Mouse (Mus musculus) small intestine, adult 2 months (tissue): ENCODE results near the gene Gm44965. TPM values are rescaled to one million over a fixed set of nuclear protein-coding genes. Genes with fewer than 3 reads are reported as not detected.

Source experiments
- H3K27ac ChIP-seq: fragments of 200-500 bp; 2 replicates; pipeline ENCODE4 v1.5.1; 2012; ENCODE audit warnings: low read depth, low read length, control low read depth, inconsistent platforms; ENCODE audit not compliant: insufficient read depth
- H3K27me3 ChIP-seq: fragments of 200-500 bp; 2 replicates; pipeline ENCODE4 v1.6.1; 2012; ENCODE audit warnings: mild to moderate bottlenecking, moderate library complexity, low read length, inconsistent platforms; ENCODE audit not compliant: control insufficient read depth, insufficient read depth
- H3K36me3 ChIP-seq: fragments of 200-500 bp; 2 replicates; pipeline ENCODE4 v1.6.1; 2012; ENCODE audit warnings: mild to moderate bottlenecking, low read length, control low read depth, inconsistent platforms; ENCODE audit not compliant: control insufficient read depth, insufficient read depth
- H3K4me1 ChIP-seq: fragments of 200-500 bp; 2 replicates; pipeline ENCODE4 v1.6.1; 2012; ENCODE audit warnings: low read length, inconsistent platforms, mixed read lengths; ENCODE audit not compliant: control insufficient read depth, insufficient read depth, insufficient read length
- H3K4me3 ChIP-seq: fragments of 200-500 bp; 2 replicates; pipeline ENCODE4 v1.5.1; 2012; ENCODE audit warnings: low read depth, mild to moderate bottlenecking, control low read depth, inconsistent platforms, low read length, moderate library complexity
- CTCF ChIP-seq: fragments of 200-500 bp; IDR thresholded peaks from 2 replicates; pipeline ENCODE4 v1.5.1; 2012; ENCODE audit warnings: low read depth, mild to moderate bottlenecking, control low read depth, inconsistent platforms, low read length, moderate library complexity, mixed read lengths; ENCODE audit not compliant: insufficient replicate concordance, insufficient read length; ENCODE audit errors: extremely low read depth
- POLR2A ChIP-seq: fragments of 200-500 bp; IDR thresholded peaks from 2 replicates; pipeline ENCODE4 v1.6.1; 2012; ENCODE audit warnings: low read depth, mild to moderate bottlenecking, control low read depth, inconsistent platforms, low read length, moderate library complexity
- WGBS: fragments of 180-500 bp; shearing (Covaris S2); methylation state at CpG from one replicate; pipeline ENCODE4 v1.1.7; 2018; 5-methylcytosine and 5-hydroxymethylcytosine counted together
- polyA plus RNA-seq: library from polyadenylated mRNA; depleted of rRNA; stranded (reverse); fragments of >200 nt; gene quantifications from 2 replicates; pipeline ENCODE4 v1.2.3, GENCODE M21; 2012

Gene Gm44965
- polyA plus RNA-seq, 1 experiment = not detected

DNA sequence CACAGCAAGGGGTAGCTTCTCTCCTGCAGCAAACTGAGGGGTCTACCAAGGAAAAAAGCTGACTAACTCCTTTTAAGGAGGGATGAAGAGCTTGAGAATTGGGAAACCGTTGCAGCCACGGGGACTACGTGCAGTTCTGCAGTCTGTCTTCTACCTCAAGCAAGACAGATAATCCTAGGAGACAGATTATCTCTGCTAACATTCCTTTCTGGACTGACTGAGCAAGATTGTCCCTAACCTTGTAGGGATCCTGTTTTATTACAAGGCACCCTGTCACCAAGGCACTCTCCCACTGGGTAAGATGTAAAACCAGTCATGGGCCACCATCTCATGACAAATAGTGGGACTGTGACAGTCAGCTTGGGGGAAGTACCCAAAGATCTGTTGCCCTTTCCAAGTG lies 12.5 kb upstream of the Gm44965 start:
- no peak for TF ChIP-seq POLR2A
- H3K36me3 ChIP-seq = no peaks in the 10 kb centered on the region
- 59% methylated on average over 3 of the region's 3 CpGs for whole genome bisulfite sequencing
- H3K27ac ChIP-seq = no peak overlapping the region
- no peaks in the 10 kb centered on the region for H3K4me1 ChIP-seq
- no peaks in the 10 kb centered on the region for H3K27me3 ChIP-seq
- no peak overlapping the region for H3K4me3 ChIP-seq

DNA sequence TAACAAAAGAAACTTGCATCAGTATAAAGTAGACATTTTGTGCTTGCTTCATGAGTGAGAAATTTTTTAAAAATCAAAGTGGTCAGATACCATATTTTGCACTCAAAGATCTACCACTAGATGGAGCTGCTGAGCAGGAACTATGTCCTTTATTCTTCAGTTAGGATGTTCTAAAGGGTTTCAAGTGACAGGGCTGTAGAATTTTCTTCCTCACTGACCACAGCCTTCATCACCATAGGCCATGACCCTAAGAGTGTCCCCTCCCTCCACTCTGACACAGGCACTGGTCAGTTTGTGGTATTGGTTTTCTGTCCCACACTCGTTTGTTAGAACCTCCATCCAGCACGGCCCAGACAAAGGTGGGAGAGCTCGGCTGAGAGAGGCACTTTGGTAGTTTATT lies 11.7 kb upstream of the Gm44965 start:
- 78% methylated on average over 3 of the region's 3 CpGs for WGBS

DNA sequence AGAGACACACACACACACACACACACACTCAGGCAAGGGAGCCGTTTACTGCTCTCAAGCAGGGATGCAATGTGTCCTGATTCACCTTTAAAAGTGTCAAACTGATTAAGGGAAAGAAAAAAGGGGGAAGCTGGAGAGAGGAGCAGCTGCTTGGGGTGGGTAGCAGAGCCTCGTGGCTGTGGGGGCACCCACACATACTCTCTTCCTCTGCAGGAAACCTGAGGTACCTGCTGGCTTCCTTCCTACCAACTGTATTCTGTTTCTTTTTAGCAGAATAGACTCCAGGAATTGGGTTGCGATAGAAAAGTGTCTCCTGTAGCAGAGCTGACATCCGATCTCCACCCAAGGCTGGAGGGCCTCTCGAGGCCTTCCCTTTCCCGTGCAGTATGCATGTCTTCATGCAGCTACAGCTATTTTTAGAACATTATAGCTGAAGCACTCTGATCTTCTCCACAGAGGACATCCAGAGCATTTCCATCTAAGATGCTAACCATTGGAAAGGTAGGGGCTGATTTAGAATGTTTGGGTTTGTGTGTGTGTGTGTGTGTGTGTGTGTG lies 4.5 kb upstream of the Gm44965 start, which contains the start of gene Gm45021:
Gene Gm45021, plus strand, starts transcription at position 417 of the 557 bp plus-strand sequence.
- Histone ChIP-seq H3K27me3 (no peaks in the 10 kb centered on the region), H3K4me3 (no peak within 1 kb of the TSS), H3K4me1 (peaks cover 4% of the 10 kb centered on the region; the same call in 1 of the 2 replicates), H3K36me3 (no peaks in the 10 kb centered on the region), H3K27ac (no peak within 1 kb of the TSS)
- WGBS = 61% methylated on average over 6 of the region's 6 CpGs
- no peak for TF ChIP-seq POLR2A
- no peak for TF ChIP-seq CTCF

More for the DNA sequence above, 11.7 kb upstream of the Gm44965 start:
- Histone ChIP-seq H3K4me1 (no peaks in the 10 kb centered on the region), H3K36me3 (no peaks in the 10 kb centered on the region), H3K27me3 (no peaks in the 10 kb centered on the region), H3K27ac (no peak overlapping the region), H3K4me3 (no peak overlapping the region)
- TF ChIP-seq CTCF (peak; percentile 21; the same call in 1 of the 2 replicates), POLR2A (no peak)

DNA sequence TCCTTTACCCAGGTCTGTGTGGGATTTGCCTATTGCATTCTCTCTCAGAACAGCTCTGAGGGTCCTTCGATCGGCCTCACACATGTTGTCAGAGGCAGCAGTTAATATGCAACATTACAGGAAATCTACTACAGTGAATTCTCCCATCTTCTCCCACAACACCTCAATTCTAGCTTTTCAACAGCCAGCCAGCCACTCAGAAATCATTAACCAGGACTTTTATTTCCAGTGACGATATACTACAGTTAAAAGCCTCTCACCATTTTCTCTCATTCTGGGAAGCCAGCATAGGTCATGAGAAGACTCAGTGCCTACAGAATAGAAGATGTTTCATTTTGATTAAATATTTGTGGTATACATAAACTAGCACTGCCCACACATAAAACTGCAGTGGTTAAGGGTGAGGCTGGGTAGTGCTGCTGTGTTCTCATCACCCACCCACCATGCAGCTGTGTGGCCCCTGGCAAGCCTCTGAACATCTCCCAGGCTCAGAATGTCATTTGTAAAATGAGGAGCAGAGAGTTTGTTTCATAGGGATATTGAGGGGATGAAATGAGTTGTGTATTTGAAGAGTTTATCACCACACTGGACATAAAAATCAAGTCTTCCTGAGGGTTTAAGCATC lies 2.4 kb upstream of the Gm44965 start:
- 69% methylated on average over 3 of the region's 3 CpGs for WGBS
- no peak overlapping the region for H3K27ac ChIP-seq
- H3K4me1 ChIP-seq = peaks cover 9% of the 10 kb centered on the region; the same call in 1 of the 2 replicates
- no peak overlapping the region for H3K4me3 ChIP-seq
- TF ChIP-seq POLR2A (no peak), CTCF (no peak)
- H3K36me3 ChIP-seq = peaks cover 2% of the 10 kb centered on the region; the same call in 1 of the 2 replicates
- no peaks in the 10 kb centered on the region for H3K27me3 ChIP-seq

DNA sequence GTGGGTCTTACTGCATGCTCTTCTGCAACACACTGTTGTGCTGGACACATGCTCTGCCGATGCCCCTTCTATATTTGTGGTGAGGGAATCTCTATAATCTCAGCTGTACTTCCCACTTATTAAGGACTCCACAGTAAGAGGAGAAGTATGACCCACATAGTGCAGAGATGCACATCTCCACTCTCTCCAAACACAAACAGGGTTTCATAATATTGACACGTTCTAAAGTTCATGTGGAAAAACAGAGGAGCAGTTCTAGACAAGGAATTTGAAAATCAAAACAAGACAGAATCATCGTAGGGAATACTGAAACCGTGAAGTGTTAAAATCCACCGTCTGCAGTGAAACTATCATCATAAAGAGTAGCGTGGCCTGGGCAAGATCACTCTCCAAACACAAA lies 1.9 kb upstream of the Gm44965 start:
- H3K27ac ChIP-seq = no peak overlapping the region
- no peaks in the 10 kb centered on the region for H3K27me3 ChIP-seq
- H3K4me3 ChIP-seq = no peak overlapping the region
- WGBS = 83% methylated on average over 6 of the region's 6 CpGs
- peaks cover 9% of the 10 kb centered on the region; the same call in 1 of the 2 replicates for H3K4me1 ChIP-seq
- peaks cover 2% of the 10 kb centered on the region; the same call in 1 of the 2 replicates for H3K36me3 ChIP-seq
- TF ChIP-seq CTCF = no peak
- no peak for TF ChIP-seq POLR2A

DNA sequence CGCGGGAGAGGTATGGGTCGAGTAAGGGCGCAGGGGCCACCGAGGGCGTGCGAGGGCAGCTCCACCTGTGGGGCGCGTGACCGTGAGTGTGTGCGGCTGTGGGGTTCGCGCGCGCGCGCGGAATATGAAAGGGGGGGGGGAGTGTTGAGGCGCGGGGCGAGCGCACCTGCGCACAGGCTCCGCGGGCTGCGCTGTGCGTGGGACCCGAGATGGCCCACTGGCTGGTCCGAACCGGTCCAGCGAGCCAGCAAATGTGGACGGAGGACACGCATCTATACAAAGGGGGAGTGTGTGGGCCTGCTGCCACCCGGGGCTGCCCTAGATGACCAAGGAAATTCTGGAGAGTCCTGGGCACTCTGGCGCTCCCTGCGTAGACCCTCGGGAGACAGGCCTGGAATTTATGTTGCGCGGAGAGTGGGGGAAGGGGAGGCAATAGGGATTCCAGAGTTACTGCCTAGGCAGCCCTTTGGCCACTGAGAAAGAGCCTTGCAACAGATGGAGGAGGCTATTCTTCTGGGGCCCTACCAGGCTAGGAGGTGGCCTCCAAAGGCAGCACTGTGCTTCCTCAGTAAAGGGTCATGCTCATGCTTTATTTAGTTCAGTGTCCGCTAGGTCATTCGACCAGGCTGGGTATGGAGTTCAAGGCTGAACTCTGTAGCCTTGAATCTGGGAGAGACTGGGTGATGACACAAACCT lies 450 bp downstream of the Gm44965 start:
- TF ChIP-seq POLR2A = no peak
- TF ChIP-seq CTCF = no peak
- no peaks in the 10 kb centered on the region for H3K27me3 ChIP-seq
- H3K27ac ChIP-seq = peak overlapping the region; percentile 29
- peaks cover 9% of the 10 kb centered on the region; the same call in 1 of the 2 replicates for H3K4me1 ChIP-seq
- 2% methylated on average over 40 of the region's 41 CpGs for WGBS
- H3K4me3 ChIP-seq = peak overlapping the region; percentile 93
- peaks cover 8% of the 10 kb centered on the region for H3K36me3 ChIP-seq

DNA sequence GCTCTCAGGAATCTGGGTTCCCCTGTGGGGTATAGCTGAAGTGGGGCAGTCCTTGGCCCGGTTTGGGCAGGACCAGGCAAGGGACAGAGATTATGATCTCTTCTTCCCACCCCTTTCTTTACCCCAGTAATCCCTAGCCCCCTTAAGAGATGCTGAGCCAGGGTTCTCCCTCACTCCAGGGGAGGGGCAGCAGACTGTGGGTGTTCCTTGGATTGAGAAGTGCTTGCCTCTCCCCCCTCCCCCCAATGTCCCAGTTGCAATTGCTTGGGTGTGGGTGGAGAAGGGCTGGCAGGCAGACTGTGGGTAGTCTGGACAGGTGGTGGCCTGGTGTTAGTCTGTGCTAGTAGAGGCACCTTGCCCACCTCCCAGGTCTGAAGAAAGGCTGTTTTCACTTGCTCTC lies 1.5 kb downstream of the Gm44965 start:
- no peak overlapping the region for H3K27ac ChIP-seq
- H3K36me3 ChIP-seq = peaks cover 8% of the 10 kb centered on the region
- no peaks in the 10 kb centered on the region for H3K27me3 ChIP-seq
- no peak overlapping the region for H3K4me3 ChIP-seq
- 61% methylated on average over 1 of the region's 1 CpGs for WGBS
- peaks cover 9% of the 10 kb centered on the region; the same call in 1 of the 2 replicates for H3K4me1 ChIP-seq
- TF ChIP-seq POLR2A = no peak
- TF ChIP-seq CTCF = no peak
